Comparison of ENCODE assay signal across 8 mouse cellular contexts in genomic region chr5:136281351-136281750, GRCm38 (mm10). TPM values are rescaled to one million over a fixed set of nuclear protein-coding genes. Genes with fewer than 3 reads are reported as not detected.
DNase-seq lines count a peak whose midpoint lies in the region.

No protein-coding gene starts in this region.

- intact Hi-C loops in heart, postnatal 36 days (cut with DNase I) = loop anchor here (1.0 to 5.0 kb wide), 3 partner anchors 286 to 425 kb away; partner anchors contain the start of gene Cux1

- peak; percentile 31 for DNase-seq in adrenal gland, postnatal 14 days
- DNase-seq in adrenal gland, adult 18-20 months (ENCODE audit: low spot score in 2 of 2) = no peak
- peak; percentile 22 for DNase-seq in layer of hippocampus, adult 11-12 months (ENCODE audit: low spot score)
- DNase-seq in layer of hippocampus, adult 9-11 months = no peak
- peak; percentile 45 for DNase-seq in MN1 (ENCODE audit: low spot score)
- DNase-seq in heart, postnatal 36 days = peak; percentile 13
- DNase-seq in right cerebral cortex, postnatal 25 days = no peak
- DNase-seq in ovary, postnatal 36 days (ENCODE audit: low spot score) = no peak

RNA-seq across cellular contexts. Expression of gene Sh2b2, which starts 35.0 kb away (rescaled TPM):
- total RNA-seq in adrenal gland, postnatal 14 days (2021) = 21.9 and 24.5 TPM in 2 replicates
- total RNA-seq in adrenal gland, adult 18-20 months (2021) = 10 to 100 TPM; 21.8 to 85.0 TPM
- total RNA-seq in heart, postnatal 36 days (2021) = under 1 TPM; 0.43 to 0.83 TPM

Comparison
In these comparisons a context has a peak if more than half of its experiments do, and no peak if none do; other contexts are left out.
1. DNase-seq: peak in adrenal gland, postnatal 14 days (single experiment), layer of hippocampus, adult 11-12 months (single experiment), MN1 (single experiment) and heart, postnatal 36 days (2 of 2); none in adrenal gland, adult 18-20 months (0 of 2), layer of hippocampus, adult 9-11 months (single experiment), right cerebral cortex, postnatal 25 days (single experiment) and ovary, postnatal 36 days (single experiment).
2. RNA of gene Sh2b2, which starts 35.0 kb away (total RNA-seq): 21.8 to 85.0 TPM in adrenal gland, adult 18-20 months and 21.9 to 24.5 TPM in adrenal gland, postnatal 14 days; 0.43 to 0.83 TPM in heart, postnatal 36 days; every median in the first group is over 10 times any median in the second.